20 mouse cellular contexts compared by ENCODE assay signal in the genomic region with DNA sequence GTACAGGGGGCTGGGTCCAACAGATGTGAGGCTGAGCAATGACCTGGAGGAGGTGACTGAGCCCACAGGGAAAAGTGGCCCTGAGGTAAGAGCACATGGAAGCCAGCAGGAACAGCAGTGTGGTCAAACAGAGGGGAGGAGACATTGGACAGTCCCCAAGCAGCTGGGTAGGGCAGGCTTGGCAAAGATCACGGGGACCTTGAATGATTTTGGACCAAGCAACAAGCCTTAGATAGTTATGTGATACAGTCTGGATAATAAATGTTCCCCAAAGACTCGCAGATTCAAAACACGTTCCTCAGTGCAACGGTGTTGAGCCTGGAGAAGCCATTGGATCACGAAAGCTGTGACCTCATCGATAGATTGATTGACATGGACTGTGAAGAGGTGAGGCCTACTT.
"Had no signal": no experiment of that assay in that cellular context is flagged by ENCODE, and none has a peak within 500 bp of the region (broad histone marks: within the 10 kb centered on the region; RNA-seq: fewer than 3 reads in every experiment).

No protein-coding gene starts in this region.

- H3K9ac ChIP-seq: lung, embryonic 15.5 days; midbrain, embryonic 12.5 days; neural tube, embryonic 13.5 days; neural tube, embryonic 15.5 days; stomach, embryonic 15.5 days had no signal

- H3K27ac ChIP-seq: lung, embryonic 15.5 days; macrophage; midbrain, embryonic 10.5 days; midbrain, embryonic 12.5 days; neural tube, embryonic 13.5 days; neural tube, embryonic 15.5 days; stomach, embryonic 15.5 days; stomach, postnatal 0 days had no signal

- H3K27me3 ChIP-seq: lung, embryonic 15.5 days; neural tube, embryonic 15.5 days; stomach, embryonic 15.5 days had no signal

- H3K36me3 ChIP-seq: lung, embryonic 15.5 days; midbrain, embryonic 10.5 days; midbrain, embryonic 12.5 days; neural tube, embryonic 13.5 days; neural tube, embryonic 15.5 days; stomach, embryonic 15.5 days had no signal

- H3K4me2 ChIP-seq: lung, embryonic 15.5 days; midbrain, embryonic 12.5 days; neural tube, embryonic 13.5 days; neural tube, embryonic 15.5 days; stomach, embryonic 15.5 days had no signal

- ATAC-seq: lung, postnatal 0 days; midbrain, embryonic 16.5 days had no signal

- DNase-seq: lung, adult 2 months; lung, postnatal 14 days; lung, postnatal 36 days; midbrain, embryonic 14.5 days; retina, postnatal 1 day; right cerebral cortex, adult 18-20 months; thymus, adult 2 months; thymus, postnatal 25 days; thymus, postnatal 4 days had no signal

- H3K9me3 ChIP-seq: lung, embryonic 15.5 days; midbrain, embryonic 10.5 days; midbrain, embryonic 12.5 days; neural tube, embryonic 13.5 days; neural tube, embryonic 15.5 days; stomach, embryonic 15.5 days had no signal

- H3K4me3 ChIP-seq: lung, embryonic 15.5 days; midbrain, embryonic 10.5 days; midbrain, embryonic 12.5 days; myocyte; neural tube, embryonic 13.5 days; neural tube, embryonic 15.5 days; stomach, embryonic 15.5 days had no signal
